Mouse (Mus musculus) intestine, embryonic 14.5 days (tissue): Measurements from ENCODE around the gene Rab40c. TPM values are rescaled to one million over a fixed set of nuclear protein-coding genes. Genes with fewer than 3 reads are reported as not detected.

Experiments
- polyA plus RNA-seq: library from polyadenylated mRNA; unstranded; fragments of >200 nt; fragmentation: Nextera tagmentation; extraction: Ambion mirVana; gene quantifications from 2 replicates; pipeline ENCODE4 v1.2.1, GENCODE M21; 2014

Gene Rab40c
- polyA plus RNA-seq, 1 experiment from 2014 or later = 14.2 TPM

Other genes starting within 250 kb of the Rab40c start
- gene Gng13, start 202.6 kb downstream of the Rab40c start, polyA plus RNA-seq = 2.4 and 2.7 TPM in 2 replicates
- 22.2 and 23.0 TPM in 2 replicates for gene Chtf18, start 192.3 kb downstream of the Rab40c start, polyA plus RNA-seq
- gene Rpusd1, start 192.1 kb downstream of the Rab40c start, polyA plus RNA-seq = 23.7 and 24.6 TPM in 2 replicates
- 0.08 TPM in 1 of 2 replicates, not detected in the other for gene Mslnl, start 183.7 kb downstream of the Rab40c start, polyA plus RNA-seq
- gene Msln, start 165.3 kb downstream of the Rab40c start, polyA plus RNA-seq = 10.5 and 12.9 TPM in 2 replicates
- 25.2 and 29.3 TPM in 2 replicates for gene Narfl, start 146.0 kb downstream of the Rab40c start, polyA plus RNA-seq
- 57.2 and 67.8 TPM in 2 replicates for gene Haghl, start 134.1 kb downstream of the Rab40c start, polyA plus RNA-seq
- 0.28 TPM in 2 replicates for gene Ccdc78, start 133.1 kb downstream of the Rab40c start, polyA plus RNA-seq
- 93.5 and 93.8 TPM in 2 replicates for gene Fam173a, start 126.8 kb downstream of the Rab40c start, polyA plus RNA-seq
- 0.34 TPM in 1 of 2 replicates, not detected in the other for gene AC134908.4, start 124.1 kb downstream of the Rab40c start, polyA plus RNA-seq
- gene Metrn, start 122.6 kb downstream of the Rab40c start, polyA plus RNA-seq = 8.6 and 9.2 TPM in 2 replicates
- gene Fbxl16, start 110.6 kb downstream of the Rab40c start, polyA plus RNA-seq = 3.9 and 4.7 TPM in 2 replicates
- gene Wdr24, start 96.1 kb downstream of the Rab40c start, polyA plus RNA-seq = 29.4 and 30.8 TPM in 2 replicates
- gene Jmjd8, start 90.9 kb downstream of the Rab40c start, polyA plus RNA-seq = 39.5 and 40.2 TPM in 2 replicates
- gene Stub1, start 86.3 kb downstream of the Rab40c start, polyA plus RNA-seq = 345 and 350 TPM in 2 replicates
- gene Rhbdl1, start 82.4 kb downstream of the Rab40c start, polyA plus RNA-seq = 1.3 and 1.5 TPM in 2 replicates
- gene Gm20683, start 78.0 kb downstream of the Rab40c start, polyA plus RNA-seq = 1.6 and 2.3 TPM in 2 replicates
- gene Rhot2, start 74.9 kb downstream of the Rab40c start, polyA plus RNA-seq = 10.4 and 11.5 TPM in 2 replicates
- 18.2 and 19.8 TPM in 2 replicates for gene Wdr90, start 58.2 kb downstream of the Rab40c start, polyA plus RNA-seq
- gene Mcrip2, start 51.0 kb downstream of the Rab40c start, polyA plus RNA-seq = 44.1 and 61.2 TPM in 2 replicates
- gene Mettl26, start 44.7 kb downstream of the Rab40c start, polyA plus RNA-seq = 63.2 and 64.1 TPM in 2 replicates
- gene Wfikkn1, start 38.9 kb downstream of the Rab40c start, polyA plus RNA-seq = 0.40 and 0.69 TPM in 2 replicates
- 59.9 and 60.8 TPM in 2 replicates for gene Pigq, start 25.2 kb upstream of the Rab40c start, polyA plus RNA-seq
- gene Nhlrc4, start 25.2 kb upstream of the Rab40c start, polyA plus RNA-seq = not detected in 2 replicates
- 0.28 TPM in 1 of 2 replicates, not detected in the other for gene A930017K11Rik, start 32.8 kb upstream of the Rab40c start, polyA plus RNA-seq
- 23.4 and 23.5 TPM in 2 replicates for gene Capn15, start 66.1 kb upstream of the Rab40c start, polyA plus RNA-seq
- 12.8 and 13.7 TPM in 2 replicates for gene Rab11fip3, start 149.8 kb upstream of the Rab40c start, polyA plus RNA-seq
- gene Decr2, start 170.6 kb upstream of the Rab40c start, polyA plus RNA-seq = 27.3 and 32.4 TPM in 2 replicates
- gene Nme4, start 175.9 kb upstream of the Rab40c start, polyA plus RNA-seq = 118 and 122 TPM in 2 replicates
- 2.7 and 4.9 TPM in 2 replicates for gene Tmem8, start 193.6 kb upstream of the Rab40c start, polyA plus RNA-seq
- gene Mrpl28, start 203.8 kb upstream of the Rab40c start, polyA plus RNA-seq = 235 and 241 TPM in 2 replicates
- gene Axin1, start 219.0 kb upstream of the Rab40c start, polyA plus RNA-seq = 11.5 and 13.1 TPM in 2 replicates